Mouse (Mus musculus): ENCODE results near the gene Mcoln2.

GRCm38 (mm10) chr3:146228559-146229310 is 79.1 kb downstream of the Mcoln2 start:
- TF ChIP-seq GATA1 (IDR thresholded peaks at IDR 0.05; ENCODE audit: borderline replicate concordance, low read length) (no peak), FLI1 (IDR thresholded peaks at IDR 0.05; ENCODE audit: low read length) (no peak)
